Mouse (Mus musculus) gastrocnemius, postnatal 10 days (tissue): Measurements from ENCODE around the gene Ostm1. TPM values are rescaled to one million over a fixed set of nuclear protein-coding genes. Genes with fewer than 3 reads are reported as not detected.

Experiments
- DNase-seq: peaks from one replicate; pipeline ENCODE4 v3.0.0; 2021; ENCODE audit warnings: mixed read lengths
- long read RNA-seq, 2 experiments: library from polyadenylated mRNA; stranded (forward); transcript quantifications; one replicate each; pipeline ENCODE4 v2.0.0; 2021
- total RNA-seq, 2 experiments: library from RNA; stranded (reverse); gene quantifications; 2 replicates each; pipeline ENCODE4 v1.2.3; 2021

Gene Ostm1
- 10 to 100 TPM in 1 of 2 experiments, 1 to 10 TPM in 1; 9.3 to 10.7 TPM for total RNA-seq
- long read RNA-seq, experiment 1, transcript Ostm1-201 (6 exons, 3,006 nt), result major isoform, 29 of 30 reads
- long read RNA-seq, experiment 1, partial matches to known transcripts, result 0 of 30 reads
- long read RNA-seq, experiment 1, other reads (novel, unspliced or antisense), result 1 of 30 reads
- long read RNA-seq, experiment 2, transcript Ostm1-201 (6 exons, 3,006 nt), result major isoform, 30 of 31 reads
- long read RNA-seq, experiment 2, partial matches to known transcripts, result 0 of 31 reads
- long read RNA-seq, experiment 2, other reads (novel, unspliced or antisense), result 1 of 31 reads

DNA sequence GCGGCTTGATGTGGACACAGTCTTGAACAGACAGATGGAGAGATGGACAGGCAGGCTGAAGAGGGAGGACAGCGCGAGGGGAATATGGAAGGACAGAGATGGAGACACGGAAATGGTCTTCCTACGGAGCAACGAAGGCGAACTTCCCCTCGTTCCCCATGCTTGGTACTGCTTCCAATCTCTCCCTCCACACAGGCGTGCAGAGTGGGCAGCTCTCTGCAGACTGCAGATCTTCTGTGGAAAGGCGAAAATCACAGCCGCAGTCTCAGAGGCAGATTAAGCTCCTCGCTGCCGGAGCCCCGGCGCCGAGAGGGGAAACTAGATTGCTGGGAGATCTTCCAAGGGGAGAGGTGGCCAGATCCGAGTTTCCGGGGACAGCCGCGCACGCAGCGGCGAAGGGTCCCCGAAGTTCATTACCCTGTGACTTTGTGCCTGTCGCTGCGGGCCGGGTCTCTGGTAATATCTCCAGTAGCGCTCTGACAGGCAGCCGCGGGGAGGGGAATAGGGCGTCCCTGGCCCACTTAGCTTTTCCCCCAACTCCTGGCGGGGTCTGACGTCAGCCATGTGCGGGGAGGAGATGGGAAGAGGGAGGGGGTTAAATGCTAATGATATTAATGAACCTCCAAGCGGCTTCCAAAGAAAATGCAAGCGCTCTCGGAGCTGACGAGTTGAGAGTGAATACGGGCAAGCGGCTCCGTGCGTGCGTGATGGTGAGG lies at the start of gene Ostm1, which contains the start of gene Nr2e1:
Ostm1 (plus strand) TSS at position 666 of the 716 bp plus-strand sequence.
Nr2e1 (minus strand) TSS at position 476 of the 716 bp plus-strand sequence.
- DNase-seq, result no peak

DNA sequence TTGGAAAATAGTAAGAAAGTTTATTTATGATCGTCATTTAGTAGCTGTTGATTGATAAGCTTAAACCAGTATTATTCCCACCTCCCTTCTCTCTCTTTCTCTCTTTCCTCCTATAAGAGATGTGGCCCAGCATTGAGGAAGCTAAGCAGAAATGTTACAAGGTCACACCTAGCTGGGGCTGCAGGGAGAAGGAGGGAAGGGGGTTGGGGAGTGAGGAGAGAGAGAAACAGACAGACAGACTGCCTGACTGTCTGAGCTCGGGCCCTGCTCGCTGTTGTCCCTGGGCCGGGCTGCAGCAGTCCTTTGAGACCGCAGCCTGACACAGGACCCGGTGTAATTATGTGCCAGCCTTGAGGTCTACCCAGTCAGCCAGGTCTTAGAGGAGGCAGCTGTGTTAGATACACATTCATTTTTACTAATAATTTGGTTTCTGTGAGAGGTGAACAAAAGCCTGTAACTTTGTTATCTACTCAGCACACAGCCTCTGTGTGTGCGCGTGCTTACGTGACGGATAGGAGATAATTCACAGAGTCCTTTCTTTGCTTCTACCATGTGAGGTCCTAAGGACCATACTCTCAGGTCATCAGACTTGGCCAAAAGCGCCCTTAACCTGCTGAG lies 49.7 kb upstream of the Ostm1 start:
- no peak for DNase-seq

DNA sequence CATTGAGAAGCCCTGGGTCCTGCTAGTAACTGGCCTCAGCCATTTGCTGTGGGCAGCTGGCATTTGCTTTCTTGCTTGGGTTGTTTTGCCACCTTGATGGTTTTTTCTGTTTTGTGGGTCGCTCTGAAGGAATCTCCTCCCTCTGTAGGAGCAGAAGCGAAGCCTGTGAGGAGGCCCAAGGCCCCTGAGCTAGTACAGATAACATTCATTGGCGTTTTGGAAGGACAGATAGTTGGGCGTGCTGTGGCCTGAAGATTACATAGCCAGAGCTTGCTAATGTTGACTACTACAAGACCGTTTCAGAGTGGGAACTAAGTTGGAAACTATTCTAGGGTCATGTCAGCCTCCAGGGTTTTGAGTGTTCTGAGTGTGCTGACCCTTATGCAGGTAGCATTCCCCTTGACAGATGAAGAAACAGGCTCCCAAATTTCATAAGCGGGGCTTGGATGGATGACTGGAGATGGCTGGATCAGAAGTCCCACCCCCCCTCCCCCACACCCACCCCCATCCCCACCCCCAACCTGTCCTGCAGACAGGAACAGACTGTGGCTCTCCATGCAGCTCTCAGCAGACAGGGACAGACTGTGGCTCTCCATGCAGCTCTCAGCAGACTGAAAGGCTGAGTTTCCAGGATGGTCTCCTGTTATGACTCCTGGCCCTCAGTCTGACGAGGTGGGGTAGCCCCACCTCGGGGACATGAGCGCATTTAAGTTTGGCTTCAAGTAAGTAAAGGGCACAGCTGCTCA lies 45.9 kb upstream of the Ostm1 start:
- no peak for DNase-seq

DNA sequence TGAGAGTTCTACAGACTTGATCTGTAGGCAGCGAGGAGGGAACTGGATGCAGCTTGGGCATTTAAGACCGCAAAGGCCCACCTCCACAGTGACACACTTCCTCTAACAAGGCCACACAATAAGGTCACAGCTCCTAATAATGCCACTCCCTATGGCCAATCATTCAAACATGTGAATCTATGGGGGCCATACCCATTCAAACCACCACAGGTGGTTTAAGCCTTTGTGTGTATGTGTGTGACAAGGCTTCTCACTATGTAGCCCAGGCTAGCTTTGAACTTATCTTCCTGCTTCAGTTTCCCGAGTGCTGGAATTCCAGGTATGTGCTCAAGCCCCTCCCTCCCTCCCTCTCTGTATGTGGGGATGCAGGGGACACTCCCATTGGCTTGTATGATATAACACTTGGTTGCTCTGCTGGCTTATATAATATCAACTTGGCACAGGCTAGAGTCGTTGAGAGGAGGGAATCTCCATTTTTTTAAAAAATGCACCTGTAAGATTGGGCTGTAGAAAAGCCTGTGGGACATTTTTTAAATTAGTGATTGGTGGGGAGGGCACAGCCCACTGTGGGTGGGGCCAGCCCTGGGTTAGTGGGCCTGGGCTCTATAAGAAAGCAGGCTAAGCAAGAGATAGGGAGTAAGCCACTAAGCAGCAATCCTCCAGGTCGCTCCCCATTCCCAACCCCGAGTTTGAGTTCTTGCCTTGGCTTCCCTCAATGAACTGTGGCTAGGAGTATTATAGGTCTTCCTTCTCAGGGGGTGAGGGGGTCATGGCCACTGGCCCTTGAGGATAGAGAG lies 37.7 kb upstream of the Ostm1 start:
- DNase-seq, result no peak

DNA sequence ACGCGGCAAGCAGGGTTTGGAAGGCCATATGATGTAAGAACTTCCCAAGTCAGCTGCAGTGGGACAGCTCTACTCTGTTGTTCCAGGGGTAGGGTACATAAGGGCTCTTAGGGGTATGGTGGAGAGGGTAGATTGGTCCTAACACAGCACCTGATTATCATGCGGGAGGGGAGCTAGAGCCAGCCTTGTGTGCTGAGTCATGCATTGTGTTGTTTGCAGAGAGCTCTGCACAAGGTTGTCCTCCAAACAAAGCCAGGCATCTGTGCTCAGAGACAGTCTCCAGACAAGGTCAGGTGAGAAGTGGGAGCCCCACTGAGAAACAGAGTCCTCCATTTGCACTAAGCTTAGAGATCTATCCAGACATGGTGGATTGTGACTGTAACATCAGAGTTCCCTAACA lies 37.1 kb upstream of the Ostm1 start:
- DNase-seq, result no peak

DNA sequence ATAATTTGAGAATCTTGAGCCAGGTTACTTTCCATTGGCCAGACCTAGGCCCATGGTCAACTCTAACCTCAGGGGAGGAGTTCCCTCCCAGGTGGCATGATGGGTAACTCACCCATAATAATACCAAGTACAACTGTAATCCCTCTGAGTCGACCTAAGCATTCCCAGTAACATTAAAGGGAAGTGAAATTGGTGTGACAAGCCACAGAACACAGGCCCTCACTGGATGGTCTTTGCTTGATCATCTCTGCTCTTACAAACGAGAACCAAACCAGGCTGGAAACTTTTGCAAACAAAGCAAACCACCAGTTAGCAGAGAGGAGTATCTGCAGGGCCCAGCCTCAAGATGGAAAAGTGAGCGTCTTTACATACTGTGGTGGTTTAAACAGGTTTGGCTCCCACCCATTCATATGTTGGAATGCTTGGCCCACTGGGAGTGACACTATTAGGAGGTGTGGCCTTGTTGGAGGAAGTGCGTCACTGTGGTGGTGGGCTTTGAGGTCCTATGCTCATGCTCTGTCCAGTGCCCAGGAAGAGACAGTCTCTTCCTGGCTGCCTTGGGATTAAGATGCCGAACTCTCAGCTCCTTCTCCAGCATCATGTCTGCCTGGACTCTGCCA lies 23.9 kb upstream of the Ostm1 start:
- no peak for DNase-seq

DNA sequence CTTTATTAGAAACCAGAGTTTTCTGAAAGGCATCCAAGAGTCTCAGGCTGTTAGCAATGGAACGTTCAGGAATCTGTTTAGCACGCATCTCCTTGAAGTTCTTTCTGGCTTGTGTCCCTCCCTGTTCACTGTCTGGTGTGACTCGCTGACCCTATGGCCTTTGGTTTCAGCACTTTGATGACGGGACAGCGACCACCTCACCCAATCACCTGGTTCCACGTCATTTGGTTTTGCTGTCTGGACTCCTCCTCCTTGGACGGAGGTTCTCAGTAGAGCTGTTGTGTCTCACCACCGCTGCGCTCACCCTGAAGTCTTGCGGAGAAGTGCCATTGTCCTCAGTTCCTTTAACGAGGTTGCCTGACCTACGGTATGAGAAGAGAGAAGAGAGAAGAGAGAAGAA lies 21.4 kb upstream of the Ostm1 start:
- DNase-seq, result no peak

DNA sequence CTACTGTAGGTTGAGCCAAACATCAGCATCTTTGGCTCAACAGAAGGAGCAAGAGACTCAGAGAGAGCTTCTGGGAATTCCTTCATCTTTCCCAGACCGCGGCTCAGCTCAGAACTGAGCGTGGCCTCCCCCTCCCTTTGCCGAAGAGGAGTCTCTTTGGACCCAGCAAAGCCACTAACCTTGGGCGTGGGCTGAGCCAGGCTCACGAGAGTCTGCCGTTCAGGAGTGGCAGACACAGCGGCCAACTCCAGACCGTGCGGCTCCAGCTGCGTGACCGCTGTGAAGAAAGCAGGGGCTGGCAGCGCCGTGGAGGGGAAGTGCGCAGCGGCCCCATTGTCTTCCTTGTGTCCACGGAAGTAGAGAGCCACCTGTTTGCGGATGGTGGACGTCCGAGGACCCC lies 11.1 kb upstream of the Ostm1 start:
- no peak for DNase-seq

DNA sequence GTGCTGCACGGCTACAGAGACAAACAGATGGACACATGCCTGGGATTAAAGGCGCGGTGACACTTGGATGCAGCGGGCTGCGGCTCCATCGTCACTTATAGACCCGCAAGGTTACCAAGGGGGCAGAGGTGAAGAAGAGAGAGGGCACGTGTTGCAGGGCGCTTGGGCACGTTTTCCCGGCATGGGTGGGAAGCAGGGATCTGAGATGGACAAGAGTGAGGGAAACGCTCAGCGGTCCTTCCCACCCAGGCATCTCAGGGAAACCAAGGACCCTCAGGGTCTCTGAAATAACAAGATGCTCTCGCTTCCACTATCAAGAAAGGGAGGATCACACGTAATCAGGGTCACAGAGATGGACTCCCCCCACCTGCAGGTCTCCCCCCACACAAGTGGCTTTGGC lies 10.7 kb upstream of the Ostm1 start:
- no peak for DNase-seq

DNA sequence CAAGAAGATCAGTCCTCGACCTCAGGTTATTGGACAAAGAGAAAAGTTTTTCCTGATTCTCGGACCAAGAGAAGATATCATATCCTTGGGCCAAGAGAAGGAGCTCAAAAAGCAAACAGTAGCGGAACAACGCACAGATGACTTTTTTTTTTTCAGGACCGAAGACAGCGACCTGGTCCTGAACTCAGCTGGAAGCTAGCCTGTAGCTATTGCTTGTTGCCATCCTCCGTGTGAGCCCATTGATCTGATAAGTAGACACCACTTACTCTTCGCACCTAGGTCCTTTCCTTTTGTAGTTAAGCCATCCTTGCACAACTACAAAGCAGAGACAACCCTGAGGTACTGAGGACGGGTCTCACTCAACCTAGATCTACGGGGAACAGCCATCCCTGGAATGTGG lies 9.0 kb upstream of the Ostm1 start:
- DNase-seq, result no peak

DNA sequence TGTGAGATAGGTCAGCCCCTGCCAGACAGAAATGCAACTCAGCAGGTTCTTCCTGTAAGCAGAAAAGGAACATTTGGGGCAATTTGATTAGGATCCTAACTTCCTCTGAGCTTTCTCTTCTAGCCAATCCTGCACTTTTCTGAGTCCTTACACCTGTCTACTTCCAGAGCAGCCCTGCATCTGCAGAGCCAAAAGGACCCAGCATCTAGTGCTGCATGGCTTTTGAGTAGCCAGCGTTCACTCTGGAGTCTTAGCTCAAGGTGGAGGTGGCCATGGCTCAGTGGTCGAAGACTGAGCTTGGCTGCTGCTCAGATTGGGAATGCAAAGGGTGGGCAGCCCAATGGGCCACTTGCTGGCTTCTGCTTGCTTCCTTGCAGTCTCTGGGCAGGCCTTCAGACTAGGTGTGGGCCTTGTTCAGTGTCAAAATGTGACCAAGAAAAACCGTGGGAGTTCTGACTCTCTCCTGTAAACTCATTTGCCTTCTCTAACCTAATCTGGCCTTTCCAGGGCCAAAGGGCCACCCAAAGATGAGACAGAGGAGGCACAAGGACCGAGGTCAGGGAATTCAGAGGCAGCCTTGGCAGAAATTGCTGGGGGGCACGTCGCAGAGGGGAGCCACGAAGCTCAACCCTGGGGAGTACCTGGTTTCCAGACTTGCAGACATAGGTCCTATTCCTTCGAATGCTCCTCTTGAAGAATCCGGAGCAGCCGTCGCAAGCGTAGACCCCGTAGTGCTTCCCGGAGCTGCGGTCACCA lies 5.9 kb upstream of the Ostm1 start:
- no peak for DNase-seq

DNA sequence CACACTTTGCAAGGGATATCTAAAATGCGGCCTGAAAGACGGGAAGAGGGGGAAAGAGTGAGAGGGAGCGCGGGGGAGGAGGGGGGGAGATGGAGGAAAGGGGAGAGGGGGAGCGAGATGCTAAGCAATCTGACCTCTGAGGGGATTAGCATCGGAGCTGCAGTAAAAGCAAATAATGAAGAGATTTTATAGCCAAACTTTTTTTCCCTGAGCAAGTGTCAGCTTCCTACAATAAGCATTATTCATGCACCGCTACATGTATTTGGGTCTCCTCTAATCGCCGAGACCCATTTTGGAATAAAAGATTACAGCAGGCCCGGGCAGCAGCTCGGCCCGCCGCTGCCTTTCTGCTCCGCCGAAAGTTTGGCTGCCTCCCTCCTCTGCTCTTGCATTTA lies 5.3 kb upstream of the Ostm1 start:
- no peak for DNase-seq

DNA sequence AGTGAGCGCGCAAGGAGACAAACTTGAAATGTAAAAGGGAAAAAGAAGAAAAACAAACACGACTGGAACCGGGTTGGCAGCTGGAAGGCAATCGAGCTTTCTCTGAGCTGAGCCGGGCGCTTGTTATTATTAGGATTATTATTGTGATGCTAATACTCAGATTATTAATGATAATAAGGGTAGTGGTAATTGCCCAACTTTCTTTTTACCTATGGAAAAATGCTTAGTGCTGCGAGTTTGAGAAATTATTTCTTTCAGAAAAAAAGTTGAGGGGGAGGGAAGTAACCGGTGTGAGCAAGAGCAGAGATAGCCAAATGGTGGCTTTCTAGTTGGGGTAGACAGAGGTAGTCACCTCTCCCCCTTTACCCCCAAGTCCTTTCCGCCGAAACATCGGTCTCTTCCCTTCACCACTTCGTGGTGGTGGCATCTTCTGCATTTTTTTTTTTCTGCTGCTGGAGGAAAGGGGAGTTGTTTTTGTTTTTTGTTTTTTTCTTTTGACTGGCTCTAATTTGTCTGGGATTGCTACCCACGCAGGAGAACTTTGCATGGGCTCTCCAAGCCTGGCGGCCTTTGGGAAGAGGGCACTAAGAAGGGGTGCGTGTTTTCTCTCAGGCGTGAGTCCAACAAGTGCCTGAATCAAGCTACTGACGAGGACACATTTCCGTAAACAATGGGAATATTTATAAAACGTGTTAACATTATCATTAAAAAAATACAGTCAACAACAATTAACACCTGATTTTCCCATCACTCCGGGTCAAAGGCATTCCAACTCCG lies 4.7 kb upstream of the Ostm1 start:
- DNase-seq, result no peak

DNA sequence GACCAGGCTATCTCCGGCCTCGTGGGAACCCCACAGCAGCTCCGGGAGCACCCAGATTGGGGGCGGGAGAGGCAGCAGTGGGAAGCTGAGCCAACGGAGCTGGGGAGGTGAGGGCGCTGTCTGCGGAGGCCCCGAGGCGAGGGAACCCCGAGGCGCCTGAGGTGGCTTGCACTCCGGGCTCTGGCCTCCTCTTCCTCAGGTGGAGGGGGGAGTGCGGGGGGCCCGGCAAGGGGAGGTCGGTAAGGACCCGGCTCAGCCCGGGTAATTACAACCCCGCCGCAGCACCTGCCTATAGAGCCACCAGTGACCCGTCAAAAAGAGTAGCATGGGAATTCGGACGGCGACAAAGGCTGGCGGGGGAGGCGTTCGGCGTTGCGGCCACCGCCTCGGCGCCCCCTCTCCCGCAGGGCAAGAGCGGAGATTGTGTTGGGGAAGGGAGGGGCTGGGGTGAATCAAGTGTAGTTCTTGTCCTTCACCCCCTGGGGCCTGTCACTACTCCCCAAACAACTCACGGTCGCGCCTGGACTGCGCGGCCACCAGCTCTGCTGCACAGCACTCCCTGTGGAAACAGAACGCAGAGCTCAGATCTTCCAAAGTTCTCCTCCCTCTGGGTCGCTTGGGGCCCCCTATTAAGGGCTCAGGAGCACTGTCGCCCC lies 4.0 kb upstream of the Ostm1 start:
- no peak for DNase-seq

DNA sequence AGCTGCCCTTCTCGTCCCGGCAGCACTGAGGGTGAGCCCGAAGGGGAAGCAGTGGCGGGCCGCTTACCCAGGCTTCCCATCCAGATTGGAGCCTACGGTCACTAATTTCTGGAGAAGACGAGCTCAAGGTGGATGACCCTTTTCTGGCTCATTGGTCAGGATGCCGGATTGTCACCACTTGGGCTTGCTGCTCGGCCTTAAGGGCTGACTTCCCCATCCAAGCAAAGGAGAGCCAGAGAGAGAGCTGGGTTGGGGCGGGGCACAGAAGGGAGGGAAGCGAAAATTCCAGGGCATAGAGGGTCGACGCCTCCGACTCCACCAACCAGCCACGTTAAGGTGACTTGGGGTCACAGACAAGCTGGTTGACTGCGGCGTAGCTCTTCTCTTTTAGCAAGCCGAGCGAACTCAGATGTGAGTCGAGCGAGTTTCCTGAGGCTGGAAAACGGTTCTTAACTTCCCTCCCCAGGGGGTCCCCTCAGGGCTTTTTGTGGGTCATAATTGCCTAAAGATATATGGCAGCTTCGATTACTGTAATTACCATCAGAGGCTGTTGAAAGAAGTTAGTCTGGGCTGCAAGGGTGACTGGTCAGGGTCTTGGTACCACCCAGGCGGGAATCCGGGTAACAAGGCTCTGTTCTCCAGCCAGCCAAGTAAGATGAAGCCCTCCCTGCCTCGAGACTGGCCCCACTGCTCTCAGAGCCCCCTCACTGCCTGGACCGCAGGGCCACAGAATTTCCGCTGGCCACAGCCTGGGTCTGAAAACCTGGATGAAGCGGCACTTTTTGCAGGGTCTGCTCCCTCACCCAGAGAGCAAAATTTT lies 3.3 kb upstream of the Ostm1 start:
- DNase-seq, result no peak

DNA sequence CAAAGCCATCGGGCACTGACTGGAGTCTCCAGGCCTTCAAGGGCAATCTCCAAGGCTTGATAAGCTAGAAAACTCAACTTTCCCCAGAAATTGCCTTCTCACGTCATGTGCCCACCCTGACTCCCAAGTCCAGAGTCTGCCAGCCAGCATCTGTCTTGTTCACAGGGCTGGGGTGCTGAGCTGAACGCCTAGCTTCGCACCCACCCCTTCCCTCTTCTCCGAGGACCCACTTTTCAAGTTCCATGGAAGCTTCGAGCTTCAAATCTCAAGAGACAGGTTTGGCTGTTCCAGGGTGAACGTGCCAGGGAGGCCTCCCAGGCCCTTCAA lies 2.7 kb upstream of the Ostm1 start:
- DNase-seq, result no peak

DNA sequence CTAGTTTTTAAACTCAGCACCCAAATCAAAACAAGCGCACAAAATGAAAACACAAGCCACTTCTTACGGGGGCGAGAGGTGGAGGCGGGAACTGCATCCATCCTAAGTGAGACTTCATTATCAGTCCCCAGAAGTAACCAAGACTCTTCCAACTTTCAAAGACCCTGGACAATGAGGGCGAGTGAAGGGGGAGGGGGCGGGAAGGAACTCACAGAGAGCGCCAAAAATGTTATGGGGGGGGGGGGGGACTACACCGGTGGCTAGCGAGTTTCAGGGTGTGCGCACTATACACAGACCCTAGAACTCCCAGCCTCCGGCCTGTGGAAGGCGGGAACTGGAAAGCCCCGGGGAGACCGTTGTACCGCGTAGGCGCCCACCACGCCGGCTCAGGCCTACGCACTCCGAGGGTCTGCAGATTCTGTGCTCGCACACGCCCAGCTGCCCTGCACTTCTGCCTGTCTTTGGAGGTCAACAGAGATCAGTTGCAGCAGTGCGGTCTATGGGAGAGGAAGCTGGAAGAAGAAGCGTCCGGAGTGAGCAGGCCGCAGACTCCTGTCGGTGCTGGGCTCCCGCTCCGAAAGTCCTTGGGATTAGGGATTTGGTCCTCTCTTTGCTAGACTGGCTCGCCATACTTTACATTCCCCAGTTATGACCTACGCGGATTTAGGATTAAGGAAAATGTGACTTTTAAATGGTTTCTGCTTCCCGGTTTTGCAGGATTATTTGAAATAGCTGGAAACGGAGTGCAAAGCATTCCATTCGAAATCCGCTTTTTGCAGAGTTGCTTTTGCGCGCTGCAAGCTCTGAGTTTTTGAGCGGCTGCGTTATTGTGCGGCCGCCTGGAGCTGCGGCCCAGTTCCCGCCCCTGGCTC lies 1.7 kb upstream of the Ostm1 start:
- no peak for DNase-seq
